Mouse (Mus musculus): ENCODE measurements around the gene Shroom3. TPM values are rescaled to one million over a fixed set of nuclear protein-coding genes. Genes with fewer than 3 reads are reported as not detected.

Shroom3 gene
- not detected in 2 replicates for polyA plus RNA-seq (2012; ENCODE audit: insufficient read depth, insufficient read length, missing spikeins)

- H3K27ac ChIP-seq (ENCODE audit: insufficient read depth, low read depth, low read length): no peak within 1 kb of the TSS
- no peak for TF ChIP-seq CTCF (IDR thresholded peaks at IDR 0.05; ENCODE audit: low read depth, low read length)
- no peak for TF ChIP-seq POLR2A (IDR thresholded peaks at IDR 0.05; ENCODE audit: borderline replicate concordance, low read depth, low read length)
These were observed at the start of gene Shroom3 for GRCm38 (mm10) chr5:92683351-92683807. TSS of gene Shroom3 (plus strand) at chr5:92683435.

GRCm38 (mm10) chr5:92633526-92633925 lies 49.7 kb upstream of the Shroom3 start:
- no peak overlapping the region for H3K27ac ChIP-seq (ENCODE audit: insufficient read depth, low read depth, low read length)
- TF ChIP-seq POLR2A (IDR thresholded peaks at IDR 0.05; ENCODE audit: borderline replicate concordance, low read depth, low read length) (no peak), CTCF (IDR thresholded peaks at IDR 0.05; ENCODE audit: low read depth, low read length) (no peak)
- H3K4me1 ChIP-seq (ENCODE audit: control insufficient read depth, insufficient read depth, low read length): no peaks in the 10 kb centered on the region
- no peak overlapping the region for H3K4me3 ChIP-seq (ENCODE audit: insufficient read depth, low read length)

More at GRCm38 (mm10) chr5:92683351-92683807, at the start of gene Shroom3:
- H3K4me1 ChIP-seq (ENCODE audit: control insufficient read depth, insufficient read depth, low read length): no peaks in the 10 kb centered on the region
- peak within 1 kb of the TSS; percentile 36 for H3K4me3 ChIP-seq (ENCODE audit: insufficient read depth, low read length)

- Histone ChIP-seq H3K4me3 (ENCODE audit: insufficient read depth, low read length) (no peak overlapping the region), H3K27ac (ENCODE audit: insufficient read depth, low read depth, low read length) (no peak overlapping the region), H3K4me1 (ENCODE audit: control insufficient read depth, insufficient read depth, low read length) (no peaks in the 10 kb centered on the region)
- TF ChIP-seq POLR2A (IDR thresholded peaks at IDR 0.05; ENCODE audit: borderline replicate concordance, low read depth, low read length) (no peak), CTCF (IDR thresholded peaks at IDR 0.05; ENCODE audit: low read depth, low read length) (no peak)
These were observed 48.3 kb upstream of the Shroom3 start for GRCm38 (mm10) chr5:92634916-92635315.

- Histone ChIP-seq H3K4me1 (ENCODE audit: control insufficient read depth, insufficient read depth, low read length) (no peaks in the 10 kb centered on the region), H3K27ac (ENCODE audit: insufficient read depth, low read depth, low read length) (no peak overlapping the region), H3K4me3 (ENCODE audit: insufficient read depth, low read length) (no peak overlapping the region)
- TF ChIP-seq CTCF (IDR thresholded peaks at IDR 0.05; ENCODE audit: low read depth, low read length) (no peak), POLR2A (IDR thresholded peaks at IDR 0.05; ENCODE audit: borderline replicate concordance, low read depth, low read length) (no peak)
These were observed 47.3 kb upstream of the Shroom3 start for GRCm38 (mm10) chr5:92635891-92636290.

GRCm38 (mm10) chr5:92640861-92641260 lies 42.4 kb upstream of the Shroom3 start:
- Histone ChIP-seq H3K27ac (ENCODE audit: insufficient read depth, low read depth, low read length) (no peak overlapping the region), H3K4me1 (ENCODE audit: control insufficient read depth, insufficient read depth, low read length) (no peaks in the 10 kb centered on the region), H3K4me3 (ENCODE audit: insufficient read depth, low read length) (no peak overlapping the region)
- TF ChIP-seq POLR2A (IDR thresholded peaks at IDR 0.05; ENCODE audit: borderline replicate concordance, low read depth, low read length) (no peak), CTCF (IDR thresholded peaks at IDR 0.05; ENCODE audit: low read depth, low read length) (no peak)

GRCm38 (mm10) chr5:92656256-92656655 lies 27.0 kb upstream of the Shroom3 start:
- H3K27ac ChIP-seq (ENCODE audit: insufficient read depth, low read depth, low read length): no peak overlapping the region
- H3K4me3 ChIP-seq (ENCODE audit: insufficient read depth, low read length): no peak overlapping the region
- TF ChIP-seq POLR2A (IDR thresholded peaks at IDR 0.05; ENCODE audit: borderline replicate concordance, low read depth, low read length): no peak
- no peak for TF ChIP-seq CTCF (IDR thresholded peaks at IDR 0.05; ENCODE audit: low read depth, low read length)
- no peaks in the 10 kb centered on the region for H3K4me1 ChIP-seq (ENCODE audit: control insufficient read depth, insufficient read depth, low read length)

GRCm38 (mm10) chr5:92664321-92664720 lies 18.9 kb upstream of the Shroom3 start:
- TF ChIP-seq CTCF (IDR thresholded peaks at IDR 0.05; ENCODE audit: low read depth, low read length) (no peak), POLR2A (IDR thresholded peaks at IDR 0.05; ENCODE audit: borderline replicate concordance, low read depth, low read length) (no peak)
- H3K4me3 ChIP-seq (ENCODE audit: insufficient read depth, low read length): no peak overlapping the region
- no peaks in the 10 kb centered on the region for H3K4me1 ChIP-seq (ENCODE audit: control insufficient read depth, insufficient read depth, low read length)
- no peak overlapping the region for H3K27ac ChIP-seq (ENCODE audit: insufficient read depth, low read depth, low read length)

GRCm38 (mm10) chr5:92666860-92667259 lies 16.4 kb upstream of the Shroom3 start:
- Histone ChIP-seq H3K4me1 (ENCODE audit: control insufficient read depth, insufficient read depth, low read length) (no peaks in the 10 kb centered on the region), H3K4me3 (ENCODE audit: insufficient read depth, low read length) (no peak overlapping the region), H3K27ac (ENCODE audit: insufficient read depth, low read depth, low read length) (no peak overlapping the region)
- no peak for TF ChIP-seq POLR2A (IDR thresholded peaks at IDR 0.05; ENCODE audit: borderline replicate concordance, low read depth, low read length)

- Histone ChIP-seq H3K4me1 (ENCODE audit: control insufficient read depth, insufficient read depth, low read length) (0 out of 2 replicates have a peak, but pooled peaks cover 2% of the 10 kb centered on the region), H3K4me3 (ENCODE audit: insufficient read depth, low read length) (no peak within 1 kb of the TSS), H3K27ac (ENCODE audit: insufficient read depth, low read depth, low read length) (no peak within 1 kb of the TSS)
- TF ChIP-seq POLR2A (IDR thresholded peaks at IDR 0.05; ENCODE audit: borderline replicate concordance, low read depth, low read length) (no peak), CTCF (IDR thresholded peaks at IDR 0.05; ENCODE audit: low read depth, low read length) (no peak)
These were observed 8.2 kb upstream of the Shroom3 start, which contains the start of gene Ccdc158 for GRCm38 (mm10) chr5:92674859-92675573. TSS of gene Ccdc158 (minus strand) at chr5:92675271.

GRCm38 (mm10) chr5:92675574-92675920 lies 7.7 kb upstream of the Shroom3 start:
- TF ChIP-seq POLR2A (IDR thresholded peaks at IDR 0.05; ENCODE audit: borderline replicate concordance, low read depth, low read length): no peak
- no peak for TF ChIP-seq CTCF (IDR thresholded peaks at IDR 0.05; ENCODE audit: low read depth, low read length)
- H3K4me3 ChIP-seq (ENCODE audit: insufficient read depth, low read length): no peak overlapping the region
- H3K27ac ChIP-seq (ENCODE audit: insufficient read depth, low read depth, low read length): no peak overlapping the region
- 0 out of 2 replicates have a peak, but pooled peaks cover 2% of the 10 kb centered on the region for H3K4me1 ChIP-seq (ENCODE audit: control insufficient read depth, insufficient read depth, low read length)

Measured in bone marrow macrophage, adult 2 months (primary cell).